Mouse (Mus musculus) C2C12 (cell line): ENCODE results near the gene Prickle4.

Source experiments
- CTCF ChIP-seq: IDR thresholded peaks from one replicate; pipeline ENCODE4 v1.5.1; 2011; ENCODE audit not compliant: control insufficient read depth, insufficient read depth, insufficient read length
- MYOG ChIP-seq: IDR thresholded peaks from one replicate; pipeline ENCODE4 v1.6.1; 2011; ENCODE audit not compliant: control insufficient read depth, insufficient read length; ENCODE audit errors: extremely low read depth
- USF1 ChIP-seq: IDR thresholded peaks from one replicate; pipeline ENCODE4 v1.6.1; 2011; ENCODE audit warnings: low read depth, mild to moderate bottlenecking, control low read depth, moderate library complexity

DNA sequence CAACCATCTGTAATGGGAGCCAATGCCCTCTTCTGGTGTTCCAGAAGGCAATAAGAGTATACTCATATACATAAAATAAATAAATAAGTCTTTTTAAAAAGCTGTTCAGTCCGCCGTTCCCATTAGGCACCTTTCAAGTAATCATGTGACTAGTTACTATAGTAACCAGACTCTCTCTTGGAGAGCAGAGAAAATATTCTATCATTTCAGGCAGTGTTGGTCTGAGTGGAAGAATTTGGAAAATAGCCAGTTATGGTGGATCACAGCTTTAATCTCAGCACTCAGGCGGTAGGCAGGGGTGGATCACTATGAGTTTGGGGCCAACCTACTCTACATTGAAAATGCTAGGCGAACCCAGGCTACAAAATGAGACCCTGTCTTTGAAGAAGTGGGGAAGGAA, 25.4 kb downstream of the Prickle4 start:
- TF ChIP-seq MYOG (no peak), CTCF (no peak), USF1 (no peak)
